Mouse (Mus musculus): Measurements from ENCODE around the gene Cpt1c. TPM values are rescaled to one million over a fixed set of nuclear protein-coding genes. Genes with fewer than 3 reads are reported as not detected.

The Cpt1c gene
- total and polyA plus RNA-seq, 3 experiments = 4.5 to 12.7 (median 10.2) TPM

DNA sequence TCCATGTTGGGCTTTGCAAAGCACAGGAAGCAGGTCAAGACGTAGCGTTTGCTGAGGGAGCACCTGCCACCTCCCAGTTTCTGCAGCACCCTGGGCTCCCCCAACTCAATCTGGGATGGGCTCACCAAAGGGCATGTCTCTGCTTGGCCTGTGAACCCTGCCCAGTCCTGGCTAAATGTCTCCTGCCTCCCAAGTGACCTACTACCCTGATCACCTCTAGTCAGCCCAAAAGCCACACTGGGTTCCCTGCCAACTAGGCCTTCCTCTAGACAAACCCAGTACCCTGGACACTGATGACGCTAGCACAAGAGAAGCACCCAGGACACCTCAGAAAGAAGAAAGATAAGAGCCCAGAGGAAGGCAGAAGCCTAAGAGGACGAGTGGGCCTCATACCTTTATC lies 38.2 kb upstream of the Cpt1c start:
- no peak overlapping the region for H3K4me2 ChIP-seq (ENCODE audit: insufficient read depth, low read depth, poor library complexity, severe bottlenecking)
- H3K9me3 ChIP-seq (replicated peaks; ENCODE audit: low read length) = no peaks in the 10 kb centered on the region
- no peaks in the 10 kb centered on the region for H3K27me3 ChIP-seq (replicated peaks)
- dilution Hi-C loops (cut with MboI; ENCODE audit: extremely low pct_ligation_motif_present, extremely low pct_unique_long_range_greater_than_20kb, low sequenced_read_pairs) = no loop called here
- H3K4me1 ChIP-seq (ENCODE audit: control insufficient read depth in 1 of 2, insufficient read depth in 2 of 2) = peaks cover 0 to 18% of the 10 kb centered on the region in 2 experiments; a peak in 2 of 4 replicates
- no peak overlapping the region for H3K27ac ChIP-seq (ENCODE audit: insufficient read depth, low read depth)
- in situ Hi-C loops (cut with MboI; ENCODE audit: low pct_ligation_motif_present, low pct_unique_long_range_greater_than_20kb, low sequenced_read_pairs) = no loop called here
- H3K79me2 ChIP-seq (replicated peaks; ENCODE audit: control insufficient read depth, extremely low read depth, insufficient read depth, poor library complexity, severe bottlenecking) = peaks cover 18% of the 10 kb centered on the region
- no peak overlapping the region for H3K4me3 ChIP-seq (replicated peaks in 1 of 3; ENCODE audit: low read depth in 2 of 3, low read length in 2 of 3, poor library complexity in 1 of 3)
- DNase-seq (ENCODE audit: extremely low read depth) = no peak
- H3K36me3 ChIP-seq (replicated peaks in 1 of 2; ENCODE audit: control insufficient read depth in 1 of 2, insufficient read depth in 1 of 2, low read length in 1 of 2) = peaks cover 53 to 61% of the 10 kb centered on the region in 2 experiments
- TF ChIP-seq NRF1 (IDR thresholded peaks at IDR 0.05; ENCODE audit: low read depth, low read length) (no peak), CHD1 (IDR thresholded peaks at IDR 0.05; ENCODE audit: low read depth, low read length) (no peak), PAX5 (IDR thresholded peaks at IDR 0.05; ENCODE audit: low read length) (no peak), TCF12 (IDR thresholded peaks at IDR 0.05; ENCODE audit: low read depth, low read length) (no peak), CHD2 (IDR thresholded peaks at IDR 0.05; ENCODE audit: low read length) (no peak), TBP (conservative IDR thresholded peaks at IDR 0.05; ENCODE audit: low read depth, low read length) (no peak), MYC (IDR thresholded peaks at IDR 0.05; ENCODE audit: low read depth, low read length) (no peak)
- H3K9ac ChIP-seq (ENCODE audit: insufficient read depth, low read depth) = no peak overlapping the region

DNA sequence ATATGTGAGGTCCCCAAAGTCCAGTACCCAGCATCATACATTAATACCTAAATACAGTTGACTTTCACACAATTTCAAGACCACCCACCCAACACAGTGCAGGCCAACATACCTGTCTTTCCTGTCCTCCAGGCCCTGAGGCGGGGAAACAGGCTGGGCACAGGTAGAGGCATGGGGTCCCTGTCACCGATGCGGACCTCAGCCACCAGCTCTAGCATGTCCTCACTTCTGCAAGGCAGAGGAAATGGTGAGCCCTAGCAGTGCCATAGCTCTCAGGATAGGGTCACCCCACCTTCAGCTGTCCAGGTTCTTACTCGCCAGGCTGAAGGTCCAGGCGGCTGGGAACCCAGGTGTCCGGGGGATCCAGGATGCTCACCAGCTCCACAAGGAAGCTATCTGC lies 37.4 kb upstream of the Cpt1c start:
- no peak for DNase-seq (ENCODE audit: extremely low read depth)
- Histone ChIP-seq H3K27ac (ENCODE audit: insufficient read depth, low read depth) (no peak overlapping the region), H3K36me3 (replicated peaks in 1 of 2; ENCODE audit: control insufficient read depth in 1 of 2, insufficient read depth in 1 of 2, low read length in 1 of 2) (peaks cover 62 to 69% of the 10 kb centered on the region in 2 experiments), H3K9ac (ENCODE audit: insufficient read depth, low read depth) (no peak overlapping the region), H3K9me3 (replicated peaks; ENCODE audit: low read length) (no peaks in the 10 kb centered on the region), H3K4me1 (ENCODE audit: control insufficient read depth in 1 of 2, insufficient read depth in 2 of 2) (peaks cover 0 to 18% of the 10 kb centered on the region in 2 experiments; a peak in 2 of 4 replicates), H3K79me2 (replicated peaks; ENCODE audit: control insufficient read depth, extremely low read depth, insufficient read depth, poor library complexity, severe bottlenecking) (peaks cover 18% of the 10 kb centered on the region), H3K27me3 (replicated peaks) (no peaks in the 10 kb centered on the region), H3K4me3 (replicated peaks in 1 of 3; ENCODE audit: low read depth in 2 of 3, low read length in 2 of 3, poor library complexity in 1 of 3) (no peak overlapping the region), H3K4me2 (ENCODE audit: insufficient read depth, low read depth, poor library complexity, severe bottlenecking) (no peak overlapping the region)
- in situ Hi-C loops (cut with MboI; ENCODE audit: low pct_ligation_motif_present, low pct_unique_long_range_greater_than_20kb, low sequenced_read_pairs) = no loop called here
- TF ChIP-seq GABPA (IDR thresholded peaks at IDR 0.05; ENCODE audit: insufficient replicate concordance, low read depth, low read length) = no peak
- TF ChIP-seq USF2 (conservative IDR thresholded peaks at IDR 0.05; ENCODE audit: low read depth, low read length) = no peak
- no peak for TF ChIP-seq SIN3A (IDR thresholded peaks at IDR 0.05; ENCODE audit: low read length)
- no peak for TF ChIP-seq MYC (IDR thresholded peaks at IDR 0.05; ENCODE audit: low read depth, low read length)
- no peak for TF ChIP-seq CHD2 (IDR thresholded peaks at IDR 0.05; ENCODE audit: low read length)
- dilution Hi-C loops (cut with MboI; ENCODE audit: extremely low pct_ligation_motif_present, extremely low pct_unique_long_range_greater_than_20kb, low sequenced_read_pairs) = no loop called here

- H3K4me3 ChIP-seq (replicated peaks in 1 of 3; ENCODE audit: low read depth in 2 of 3, low read length in 2 of 3, poor library complexity in 1 of 3) = no peak overlapping the region
- no peak overlapping the region for H3K4me2 ChIP-seq (ENCODE audit: insufficient read depth, low read depth, poor library complexity, severe bottlenecking)
- no peaks in the 10 kb centered on the region for H3K27me3 ChIP-seq (replicated peaks)
- H3K9me3 ChIP-seq (replicated peaks; ENCODE audit: low read length) = no peaks in the 10 kb centered on the region
- peaks cover 0 to 3% of the 10 kb centered on the region in 2 experiments; a peak in 1 of 4 replicates for H3K4me1 ChIP-seq (ENCODE audit: control insufficient read depth in 1 of 2, insufficient read depth in 2 of 2)
- H3K36me3 ChIP-seq (replicated peaks in 1 of 2; ENCODE audit: control insufficient read depth in 1 of 2, insufficient read depth in 1 of 2, low read length in 1 of 2) = peaks cover 89 to 94% of the 10 kb centered on the region in 2 experiments
- DNase-seq (ENCODE audit: extremely low read depth) = no peak
- H3K27ac ChIP-seq (ENCODE audit: insufficient read depth, low read depth) = no peak overlapping the region
- dilution Hi-C loops (cut with MboI; ENCODE audit: extremely low pct_ligation_motif_present, extremely low pct_unique_long_range_greater_than_20kb, low sequenced_read_pairs) = no loop called here
- in situ Hi-C loops (cut with MboI; ENCODE audit: low pct_ligation_motif_present, low pct_unique_long_range_greater_than_20kb, low sequenced_read_pairs) = no loop called here
- no peaks in the 10 kb centered on the region for H3K79me2 ChIP-seq (replicated peaks; ENCODE audit: control insufficient read depth, extremely low read depth, insufficient read depth, poor library complexity, severe bottlenecking)
- TF ChIP-seq ZNF384 (IDR thresholded peaks at IDR 0.05; ENCODE audit: low read depth, low read length) (no peak), GABPA (IDR thresholded peaks at IDR 0.05; ENCODE audit: insufficient replicate concordance, low read depth, low read length) (no peak), USF1 (IDR thresholded peaks at IDR 0.05; ENCODE audit: low read depth, low read length) (no peak), MAX (IDR thresholded peaks at IDR 0.05; ENCODE audit: low read length) (no peak), POLR2AphosphoS2 (IDR thresholded peaks at IDR 0.05; ENCODE audit: low read depth, low read length) (no peak), ETS1 (conservative IDR thresholded peaks at IDR 0.05; ENCODE audit: low read depth, low read length) (no peak), PAX5 (IDR thresholded peaks at IDR 0.05; ENCODE audit: low read length) (no peak), MAFK (IDR thresholded peaks at IDR 0.05; ENCODE audit: insufficient replicate concordance, low read length) (no peak), NRF1 (IDR thresholded peaks at IDR 0.05; ENCODE audit: low read depth, low read length) (no peak), NELFE (IDR thresholded peaks at IDR 0.05; ENCODE audit: low read depth, low read length) (no peak), KAT2A (IDR thresholded peaks at IDR 0.05; ENCODE audit: insufficient replicate concordance, low read length) (no peak), RAD21 (IDR thresholded peaks at IDR 0.05; ENCODE audit: low read depth, low read length) (no peak), ELF1 (IDR thresholded peaks at IDR 0.05; ENCODE audit: low read depth, low read length) (no peak), HCFC1 (IDR thresholded peaks at IDR 0.05; ENCODE audit: low read depth, low read length) (no peak), CTCF (conservative IDR thresholded peaks at IDR 0.05 in 1 of 2, IDR thresholded peaks at IDR 0.05 in 1 of 2; ENCODE audit: low read depth in 2 of 2, low read length in 2 of 2) (no peak)
- H3K9ac ChIP-seq (ENCODE audit: insufficient read depth, low read depth) = no peak overlapping the region
Measured at GRCm38 (mm10) chr7:45008411-45008810, 33.8 kb upstream of the Cpt1c start.

All from CH12.LX (cell line).